24 mouse cellular contexts compared by ENCODE assay signal in genomic region chr12:106928389-106928788, GRCm38 (mm10).
DNase-seq lines count a peak whose midpoint lies in the region; ATAC-seq lines count a peak whose summit lies in the region.
"Had no signal": no experiment of that assay in that cellular context is flagged by ENCODE, and none has a peak within 500 bp of the region (broad histone marks: within the 10 kb centered on the region; RNA-seq: fewer than 3 reads in every experiment).

No protein-coding gene starts in this region.

- no peaks in the 10 kb centered on the region for H3K9me3 ChIP-seq in embryonic facial prominence, embryonic 12.5 days
- no peaks in the 10 kb centered on the region for H3K9me3 ChIP-seq in embryonic facial prominence, embryonic 10.5 days
- peaks cover 80% of the 10 kb centered on the region for H3K9me3 ChIP-seq in megakaryocyte, embryonic 14.5 days
- H3K9me3 ChIP-seq in neural tube, embryonic 12.5 days = no peaks in the 10 kb centered on the region
- H3K9me3 ChIP-seq in hindbrain, embryonic 16.5 days (ENCODE audit: control insufficient read depth, low read length) = peaks cover 3% of the 10 kb centered on the region; the same call in 1 of the 2 replicates
- H3K9me3 ChIP-seq: forebrain, embryonic 13.5 days; heart, embryonic 15.5 days; hindbrain, embryonic 15.5 days had no signal

- 66% methylated on average over 5 of the region's 5 CpGs for WGBS in embryonic facial prominence, embryonic 12.5 days
- WGBS in embryonic facial prominence, embryonic 10.5 days = 75% methylated on average over 5 of the region's 5 CpGs
- 59% methylated on average over 5 of the region's 5 CpGs for WGBS in neural tube, embryonic 12.5 days
- 48% methylated on average over 5 of the region's 5 CpGs for WGBS in hindbrain, embryonic 16.5 days

- H3K4me2 ChIP-seq in embryonic facial prominence, embryonic 12.5 days (replicated peaks) = no peak overlapping the region
- no peak overlapping the region for H3K4me2 ChIP-seq in neural tube, embryonic 12.5 days (replicated peaks)
- H3K4me2 ChIP-seq in hindbrain, embryonic 16.5 days (ENCODE audit: low read length) = no peak overlapping the region
- H3K4me2 ChIP-seq: forebrain, embryonic 13.5 days; heart, embryonic 11.5 days; heart, embryonic 15.5 days; hindbrain, embryonic 15.5 days had no signal

- no peak overlapping the region for H3K4me3 ChIP-seq in embryonic facial prominence, embryonic 12.5 days
- H3K4me3 ChIP-seq in embryonic facial prominence, embryonic 10.5 days = no peak overlapping the region
- peak overlapping the region; percentile 66 for H3K4me3 ChIP-seq in megakaryocyte, embryonic 14.5 days (replicated peaks)
- H3K4me3 ChIP-seq in neural tube, embryonic 12.5 days = no peak overlapping the region
- no peak overlapping the region for H3K4me3 ChIP-seq in hindbrain, embryonic 16.5 days (ENCODE audit: low read length)
- H3K4me3 ChIP-seq: forebrain, embryonic 13.5 days; heart, adult 2 months; heart, embryonic 15.5 days; hindbrain, embryonic 15.5 days had no signal

- H3K9ac ChIP-seq in embryonic facial prominence, embryonic 12.5 days = no peak overlapping the region
- no peak overlapping the region for H3K9ac ChIP-seq in neural tube, embryonic 12.5 days
- no peak overlapping the region for H3K9ac ChIP-seq in hindbrain, embryonic 16.5 days (ENCODE audit: low read depth, low read length)
- H3K9ac ChIP-seq: forebrain, embryonic 13.5 days; forebrain, postnatal 0 days; heart, embryonic 15.5 days; hindbrain, embryonic 15.5 days had no signal

- no peaks in the 10 kb centered on the region for H3K36me3 ChIP-seq in embryonic facial prominence, embryonic 12.5 days
- no peaks in the 10 kb centered on the region for H3K36me3 ChIP-seq in embryonic facial prominence, embryonic 10.5 days (replicated peaks)
- H3K36me3 ChIP-seq in megakaryocyte, embryonic 14.5 days (replicated peaks; ENCODE audit: low read length) = no peaks in the 10 kb centered on the region
- H3K36me3 ChIP-seq in neural tube, embryonic 12.5 days = no peaks in the 10 kb centered on the region
- no peaks in the 10 kb centered on the region for H3K36me3 ChIP-seq in hindbrain, embryonic 16.5 days (ENCODE audit: control insufficient read depth, insufficient read depth, low read length)
- H3K36me3 ChIP-seq: G1E; heart, embryonic 15.5 days; hindbrain, embryonic 15.5 days had no signal

- DNase-seq in embryonic facial prominence, embryonic 10.5 days (ENCODE audit: low spot score) = no peak
- DNase-seq in neural tube, embryonic 10.5 days (ENCODE audit: extremely low spot score, low spot score) = no peak
- no peak for DNase-seq in layer of hippocampus, adult 9-11 months
- DNase-seq: adrenal gland, adult 8-10 months; adrenal gland, postnatal 36 days; B cell, adult 2 months; cerebellum, adult 11 months; cerebellum, adult 8-10 months; cerebellum, postnatal 14 days; embryo, embryonic 11 days; forebrain, postnatal 0 days; gastrocnemius, postnatal 14 days; heart, adult 2 months had no signal

- H3K27ac ChIP-seq in embryonic facial prominence, embryonic 12.5 days = peak overlapping the region; percentile 13; the same call in 1 of the 2 replicates
- H3K27ac ChIP-seq in embryonic facial prominence, embryonic 10.5 days (replicated peaks) = no peak overlapping the region
- H3K27ac ChIP-seq in neural tube, embryonic 12.5 days = no peak overlapping the region
- H3K27ac ChIP-seq in hindbrain, embryonic 16.5 days (ENCODE audit: low read depth, low read length) = 0 out of 2 replicates have a peak overlapping the region, but pooled peaks have one; percentile 13
- H3K27ac ChIP-seq: forebrain, embryonic 13.5 days; heart, adult 2 months; heart, embryonic 15.5 days; hindbrain, embryonic 15.5 days had no signal

- ATAC-seq in embryonic facial prominence, embryonic 12.5 days (ENCODE audit: insufficient number of reproducible peaks, insufficient read depth, low FRiP score, low TSS enrichment) = no peak
- no peak for ATAC-seq in megakaryocyte, adult 5-6 weeks (ENCODE audit: poor library complexity, severe bottlenecking)
- peak; percentile 37; the same call in 1 of the 2 replicates for ATAC-seq in neural tube, embryonic 12.5 days (ENCODE audit: low FRiP score, low read depth)
- no peak for ATAC-seq in hindbrain, embryonic 16.5 days
- ATAC-seq: CD4-positive, CD25-positive, alpha-beta regulatory T cell, adult 4 months; forebrain, embryonic 13.5 days had no signal

- H3K27me3 ChIP-seq in embryonic facial prominence, embryonic 12.5 days = no peaks in the 10 kb centered on the region
- H3K27me3 ChIP-seq in embryonic facial prominence, embryonic 10.5 days (replicated peaks; ENCODE audit: low read depth, poor library complexity, severe bottlenecking) = no peaks in the 10 kb centered on the region
- H3K27me3 ChIP-seq in megakaryocyte, embryonic 14.5 days (replicated peaks) = no peaks in the 10 kb centered on the region
- H3K27me3 ChIP-seq in neural tube, embryonic 12.5 days (replicated peaks) = no peaks in the 10 kb centered on the region
- no peaks in the 10 kb centered on the region for H3K27me3 ChIP-seq in hindbrain, embryonic 16.5 days (replicated peaks; ENCODE audit: control insufficient read depth, insufficient read depth, low read length)
- H3K27me3 ChIP-seq: forebrain, embryonic 13.5 days; heart, embryonic 15.5 days; hindbrain, embryonic 15.5 days had no signal

- 0 out of 2 replicates have a peak, but pooled peaks cover 6% of the 10 kb centered on the region for H3K4me1 ChIP-seq in embryonic facial prominence, embryonic 12.5 days
- peaks cover 19% of the 10 kb centered on the region for H3K4me1 ChIP-seq in embryonic facial prominence, embryonic 10.5 days
- no peaks in the 10 kb centered on the region for H3K4me1 ChIP-seq in megakaryocyte, embryonic 14.5 days
- H3K4me1 ChIP-seq in neural tube, embryonic 12.5 days = peaks cover 9% of the 10 kb centered on the region; the same call in 1 of the 2 replicates
- H3K4me1 ChIP-seq in hindbrain, embryonic 16.5 days (ENCODE audit: control insufficient read depth, insufficient read depth, low read depth, low read length) = peaks cover 2% of the 10 kb centered on the region; the same call in 1 of the 2 replicates
- H3K4me1 ChIP-seq: heart, embryonic 15.5 days had no signal

Comparison
In these comparisons a context has a peak if more than half of its experiments do, and no peak if none do; other contexts are left out.
1. H3K27ac ChIP-seq: peak in embryonic facial prominence, embryonic 12.5 days (single experiment) and hindbrain, embryonic 16.5 days (single experiment); none in embryonic facial prominence, embryonic 10.5 days (single experiment) and neural tube, embryonic 12.5 days (single experiment).